Mouse (Mus musculus) ES-Bruce4 (cell line): ENCODE results near the gene Mid1. TPM values are rescaled to one million over a fixed set of nuclear protein-coding genes. Genes with fewer than 3 reads are reported as not detected.

Source experiments
- H3K27ac ChIP-seq: 2 replicates; pipeline ENCODE4 v1.5.1; 2012; ENCODE audit warnings: low read length, inconsistent platforms; ENCODE audit not compliant: insufficient read depth
- H3K27me3 ChIP-seq: 2 replicates; pipeline ENCODE4 v1.6.1; 2012; ENCODE audit warnings: mild to moderate bottlenecking, low read length, inconsistent platforms; ENCODE audit not compliant: control insufficient read depth, poor library complexity, insufficient read depth, severe bottlenecking
- H3K36me3 ChIP-seq: 2 replicates; pipeline ENCODE4 v1.6.1; 2012; ENCODE audit warnings: inconsistent platforms, mild to moderate bottlenecking, low read length, moderate library complexity; ENCODE audit not compliant: control insufficient read depth, poor library complexity, insufficient read depth, severe bottlenecking
- H3K4me1 ChIP-seq: one replicate; pipeline ENCODE4 v1.8.1; 2011; ENCODE audit warnings: low read length; ENCODE audit not compliant: control insufficient read depth, insufficient read depth
- H3K4me3 ChIP-seq: 2 replicates; pipeline ENCODE4 v1.5.1; 2011; ENCODE audit warnings: low read depth, mild to moderate bottlenecking, low read length
- H3K9ac ChIP-seq: 2 replicates; pipeline ENCODE4 v1.6.1; 2012; ENCODE audit warnings: low read depth, mild to moderate bottlenecking, inconsistent platforms; ENCODE audit not compliant: poor library complexity, severe bottlenecking
- H3K9me3 ChIP-seq: replicated peaks from 2 replicates; pipeline ENCODE4 v1.6.1; 2012; ENCODE audit warnings: mild to moderate bottlenecking, low read length, inconsistent platforms; ENCODE audit not compliant: control insufficient read depth, poor library complexity, insufficient read depth, severe bottlenecking
- CTCF ChIP-seq: IDR thresholded peaks from one replicate; pipeline ENCODE4 v1.8.1; 2011; ENCODE audit warnings: low read depth, low read length
- EP300 ChIP-seq: IDR thresholded peaks from 2 replicates; pipeline ENCODE4 v1.6.1; 2011; ENCODE audit warnings: low read depth, low read length; ENCODE audit not compliant: insufficient read depth
- POLR2A ChIP-seq: IDR thresholded peaks from one replicate; pipeline ENCODE4 v1.8.1; 2011; ENCODE audit warnings: low read length; ENCODE audit not compliant: insufficient read depth
- polyA plus RNA-seq: library from polyadenylated mRNA; stranded (reverse); fragments of >200 nt; gene quantifications from 2 replicates; pipeline ENCODE4 v1.2.4, GENCODE M21; 2011; ENCODE audit warnings: low read depth; ENCODE audit not compliant: missing spikeins, insufficient read depth, insufficient read length

Gene Mid1
- polyA plus RNA-seq, 1 experiment, result 125 TPM

DNA sequence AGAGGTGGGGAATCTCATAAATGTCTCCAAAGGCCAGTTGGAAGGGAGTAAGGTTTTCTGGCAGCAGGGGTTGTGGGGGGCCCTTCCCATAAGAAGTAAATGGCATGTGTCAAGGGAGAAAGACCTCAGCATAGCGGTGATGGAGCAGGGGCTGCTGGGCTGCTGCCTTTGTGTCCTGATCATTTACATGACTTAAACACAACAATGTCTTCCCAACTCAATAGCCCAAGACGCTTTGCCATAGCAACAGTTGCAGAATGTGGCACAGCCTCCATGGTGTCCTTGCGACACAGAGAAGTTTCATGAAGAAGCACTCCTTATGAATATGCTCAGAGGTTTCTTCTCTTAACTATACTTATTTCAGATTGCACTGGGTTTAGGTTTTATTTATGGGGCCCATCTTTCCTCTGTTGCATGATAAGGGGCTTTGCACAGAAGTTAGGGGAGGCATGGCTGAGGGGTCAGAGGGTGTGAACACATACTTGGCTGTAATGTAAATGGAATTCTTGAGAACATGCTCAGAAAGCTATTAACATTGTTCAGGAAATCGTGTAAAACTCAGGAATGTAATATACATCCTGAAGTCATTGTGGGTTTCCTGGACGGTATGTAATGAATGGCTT lies 159.3 kb downstream of the Mid1 start:
- Histone ChIP-seq H3K27me3 (no peaks in the 10 kb centered on the region), H3K27ac (no peak overlapping the region)

DNA sequence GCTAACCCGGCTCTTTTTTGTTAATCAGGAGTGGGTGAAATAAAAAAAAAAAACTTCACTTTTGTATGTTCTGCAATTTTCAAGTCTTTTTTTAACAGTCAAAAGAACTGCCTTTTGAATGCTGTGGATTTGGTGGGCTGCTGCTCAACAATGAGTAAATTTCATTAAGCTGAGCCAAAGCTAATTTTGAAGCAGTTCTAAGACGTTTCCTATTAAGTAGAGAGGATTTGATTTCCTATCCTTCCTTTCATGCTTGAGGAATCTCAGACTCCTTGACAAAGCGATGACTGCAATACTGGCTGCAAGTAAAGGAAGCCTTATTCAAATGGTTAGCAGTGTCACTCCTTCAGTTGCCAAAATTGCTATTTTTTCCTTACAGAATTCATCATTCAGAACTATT lies 161.2 kb downstream of the Mid1 start:
- Histone ChIP-seq H3K27ac (no peak overlapping the region), H3K27me3 (no peaks in the 10 kb centered on the region), H3K36me3 (no peaks in the 10 kb centered on the region), H3K4me1 (no peaks in the 10 kb centered on the region), H3K9me3 (no peaks in the 10 kb centered on the region), H3K9ac (no peak overlapping the region), H3K4me3 (no peak overlapping the region)
- no peak for TF ChIP-seq POLR2A
- TF ChIP-seq CTCF, result no peak
- no peak for TF ChIP-seq EP300

More for the DNA sequence above, 159.3 kb downstream of the Mid1 start:
- Histone ChIP-seq H3K36me3 (no peaks in the 10 kb centered on the region), H3K4me1 (no peaks in the 10 kb centered on the region), H3K9me3 (no peaks in the 10 kb centered on the region), H3K4me3 (no peak overlapping the region), H3K9ac (no peak overlapping the region)
- TF ChIP-seq EP300, result no peak
- TF ChIP-seq CTCF, result no peak
- no peak for TF ChIP-seq POLR2A

DNA sequence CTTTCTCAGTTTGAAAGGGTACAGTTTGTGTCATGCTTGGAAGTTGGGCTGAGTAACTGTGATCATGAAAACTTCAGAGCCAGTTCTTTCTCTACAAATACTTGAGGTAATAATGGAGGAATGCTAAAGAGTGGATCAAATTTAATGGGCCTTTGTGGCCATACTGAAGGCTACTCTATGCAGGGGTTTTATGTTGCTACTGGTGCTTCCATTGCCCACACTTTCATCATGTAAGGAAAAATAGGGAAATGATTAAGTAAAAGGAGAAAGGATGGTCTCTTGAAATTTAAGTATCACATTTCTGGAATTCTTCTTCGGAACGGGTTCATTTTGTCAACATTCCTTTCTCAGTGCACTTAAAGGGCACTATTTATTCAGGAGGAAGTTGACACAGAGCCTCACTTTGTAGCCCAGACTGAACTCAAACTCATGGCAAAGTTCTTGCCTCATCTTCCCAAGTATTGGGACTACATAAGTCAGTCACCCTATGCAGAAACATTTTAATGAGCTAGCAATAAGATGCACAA lies 176.3 kb downstream of the Mid1 start:
- no peak overlapping the region for H3K4me3 ChIP-seq
- no peaks in the 10 kb centered on the region for H3K9me3 ChIP-seq
- no peak for TF ChIP-seq EP300
- no peak for TF ChIP-seq POLR2A
- no peak for TF ChIP-seq CTCF
- H3K27ac ChIP-seq, result no peak overlapping the region
- no peaks in the 10 kb centered on the region for H3K4me1 ChIP-seq
- H3K9ac ChIP-seq, result no peak overlapping the region
- no peaks in the 10 kb centered on the region for H3K27me3 ChIP-seq
- no peaks in the 10 kb centered on the region for H3K36me3 ChIP-seq

DNA sequence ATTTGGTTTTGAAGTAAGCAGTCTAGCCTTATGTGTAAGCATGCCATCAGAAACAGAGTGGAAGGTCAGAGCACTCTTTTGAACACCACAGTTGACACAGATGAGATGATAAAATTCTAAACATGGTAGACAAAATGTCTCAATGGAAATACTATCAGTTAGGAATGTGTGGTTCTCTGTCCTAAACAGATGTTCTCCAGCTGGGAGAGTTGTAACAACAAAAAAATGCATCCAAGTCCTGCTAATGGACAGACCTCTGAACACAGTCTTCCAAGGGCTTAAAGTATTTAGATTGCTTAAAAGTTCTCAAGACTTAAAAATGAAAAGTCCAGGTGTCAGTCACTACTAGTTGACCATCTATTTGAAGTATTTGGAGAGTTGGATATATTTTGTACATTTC lies 177.4 kb downstream of the Mid1 start:
- no peaks in the 10 kb centered on the region for H3K9me3 ChIP-seq
- no peaks in the 10 kb centered on the region for H3K27me3 ChIP-seq
- TF ChIP-seq CTCF, result no peak
- no peak for TF ChIP-seq POLR2A
- no peak for TF ChIP-seq EP300
- H3K9ac ChIP-seq, result no peak overlapping the region
- no peaks in the 10 kb centered on the region for H3K4me1 ChIP-seq
- no peak overlapping the region for H3K4me3 ChIP-seq
- H3K27ac ChIP-seq, result no peak overlapping the region
- no peaks in the 10 kb centered on the region for H3K36me3 ChIP-seq

DNA sequence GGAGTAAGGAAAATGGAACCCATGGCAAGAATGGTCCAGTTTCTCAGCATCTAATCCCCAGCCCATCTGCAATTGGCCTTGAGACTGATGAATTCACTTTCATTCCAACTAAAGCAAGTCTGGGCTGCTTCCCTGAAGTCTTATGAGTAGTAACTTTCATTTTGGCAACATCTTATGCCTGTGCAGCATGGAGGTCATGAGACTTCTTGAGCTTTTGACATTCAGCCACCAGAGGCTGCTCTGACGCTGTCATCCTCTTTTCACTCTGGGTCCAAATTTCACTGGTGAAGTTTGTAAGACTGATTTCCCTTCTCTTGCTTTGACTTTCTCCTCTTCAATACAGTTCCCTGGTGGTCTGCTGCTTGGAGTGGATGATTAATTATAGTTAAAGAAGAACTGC lies 177.8 kb downstream of the Mid1 start:
- Histone ChIP-seq H3K36me3 (no peaks in the 10 kb centered on the region), H3K4me3 (no peak overlapping the region), H3K27me3 (no peaks in the 10 kb centered on the region), H3K27ac (no peak overlapping the region), H3K4me1 (no peaks in the 10 kb centered on the region), H3K9ac (no peak overlapping the region), H3K9me3 (no peaks in the 10 kb centered on the region)
- TF ChIP-seq POLR2A (no peak), CTCF (no peak)

- Histone ChIP-seq H3K4me3 (no peak overlapping the region), H3K36me3 (no peaks in the 10 kb centered on the region), H3K4me1 (no peaks in the 10 kb centered on the region), H3K27ac (no peak overlapping the region), H3K27me3 (no peaks in the 10 kb centered on the region), H3K9me3 (no peaks in the 10 kb centered on the region), H3K9ac (no peak overlapping the region)
- TF ChIP-seq POLR2A, result no peak
- no peak for TF ChIP-seq CTCF
- no peak for TF ChIP-seq EP300
Measured at GRCm38 (mm10) chrX:169863841-169864240, 178.8 kb downstream of the Mid1 start.
